Mouse (Mus musculus) G1E (cell line): ENCODE measurements around the gene Ift46.

Experiments used
- CTCF ChIP-seq: IDR thresholded peaks from 2 replicates; pipeline ENCODE4 v1.5.1; 2012; ENCODE audit warnings: low read depth, low read length, inconsistent platforms, mixed read lengths
- GATA1 ChIP-seq: IDR thresholded peaks from 2 replicates; pipeline ENCODE4 v1.6.1; 2012; ENCODE audit warnings: borderline replicate concordance, low read length, inconsistent platforms, mixed read lengths
- POLR2AphosphoS5 ChIP-seq: IDR thresholded peaks from 2 replicates; pipeline ENCODE4 v1.6.1; 2012; ENCODE audit warnings: low read depth, low read length, inconsistent platforms; ENCODE audit not compliant: insufficient replicate concordance
- TAL1 ChIP-seq: conservative IDR thresholded peaks from 2 replicates; pipeline ENCODE4 v1.6.1; 2012; ENCODE audit warnings: low read depth, low read length, inconsistent platforms, mixed read lengths

DNA sequence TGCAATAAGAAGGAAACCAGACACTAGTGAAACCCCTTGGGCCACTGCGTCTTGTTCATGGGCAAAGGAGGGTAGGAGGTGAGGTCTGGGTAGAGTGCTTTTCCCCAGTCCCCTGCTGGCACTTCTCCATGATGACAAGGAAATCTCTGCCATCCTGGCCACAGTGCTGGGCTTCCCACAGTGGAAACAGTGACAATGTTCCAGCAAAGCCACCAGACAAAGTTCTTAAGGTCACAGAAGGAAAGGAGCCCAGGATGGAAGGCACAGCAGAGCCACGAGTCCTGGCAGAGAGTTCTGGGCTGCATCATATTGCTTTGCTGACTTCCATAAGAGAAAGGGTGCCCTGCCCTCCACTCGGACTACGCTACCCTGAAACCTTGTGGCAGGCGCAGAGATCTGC, 37.8 kb downstream of the Ift46 start:
- TF ChIP-seq TAL1 = no peak
- no peak for TF ChIP-seq POLR2AphosphoS5
- no peak for TF ChIP-seq GATA1
- TF ChIP-seq CTCF = no peak
